Mouse (Mus musculus) layer of hippocampus, postnatal 25 days (tissue): ENCODE results near the gene Rab39b. TPM values are rescaled to one million over a fixed set of nuclear protein-coding genes. Genes with fewer than 3 reads are reported as not detected.

Experiments
- DNase-seq, 2 experiments: peaks; one replicate each; pipeline ENCODE4 v3.0.0; 2022; ENCODE audit warnings: mixed read lengths in 2 of 2, low spot score in 1 of 2; ENCODE audit errors: extremely low spot score in 1 of 2
- total RNA-seq, 2 experiments: library from RNA; stranded (reverse); gene quantifications; 2 replicates each; pipeline ENCODE4 v1.2.3; 2021

The Rab39b gene
- total RNA-seq: 10 to 100 TPM; 40.9 to 42.9 TPM

GRCm38 (mm10) chrX:75577582-75578324 lies at the start of gene Rab39b:
Gene Rab39b, minus strand, starts transcription at chrX:75578231.
- DNase-seq: peak; percentile 36 to 51

- DNase-seq: no peak
Measured at GRCm38 (mm10) chrX:75578539-75578938, 508 bp upstream of the Rab39b start.

Other genes starting within 250 kb of the Rab39b start
- 10 to 100 TPM; 40.8 to 54.5 TPM for gene Fundc2, start 195.8 kb downstream of the Rab39b start, total RNA-seq
- gene F8, start 195.6 kb downstream of the Rab39b start, total RNA-seq: 1 to 10 TPM; 2.4 to 2.7 TPM
- 10 to 100 TPM; 12.4 to 15.1 TPM for gene Cmc4, start 161.6 kb downstream of the Rab39b start, total RNA-seq
- 1 to 10 TPM; 6.1 to 8.7 TPM for gene Mtcp1, start 161.6 kb downstream of the Rab39b start, total RNA-seq
- 10 to 100 TPM; 33.3 to 34.9 TPM for gene Brcc3, start 161.6 kb downstream of the Rab39b start, total RNA-seq
- gene Vbp1, start 63.9 kb downstream of the Rab39b start, total RNA-seq: 10 to 100 TPM; 69.1 to 78.1 TPM